Mouse (Mus musculus) neural tube, embryonic 12.5 days (tissue): ENCODE results near the gene H2-T23. TPM values are rescaled to one million over a fixed set of nuclear protein-coding genes. Genes with fewer than 3 reads are reported as not detected.
A peak's percentile ranks its signal among the peaks of the same experiment; 100 is the strongest.
"Not testable (repeated sequence)": the region's sequence is repeated elsewhere in the genome, so short reads cannot be mapped to it uniquely, and the experiment has no call there.

ENCODE experiments used
- ATAC-seq: fragments of 200-750 bp; cut with Nextera tagmentation; 2 replicates; pipeline ENCODE4 v1.8.0; 2017; ENCODE audit warnings: low read depth, mild to moderate bottlenecking, moderate TSS enrichment, moderate library complexity; ENCODE audit not compliant: low FRiP score
- H3K27ac ChIP-seq: fragments of 300-500 bp; sonication (generic); 2 replicates; pipeline ENCODE4 v1.5.1; 2016
- H3K27me3 ChIP-seq: fragments of 300-500 bp; sonication (generic); replicated peaks from 2 replicates; pipeline ENCODE4 v1.6.1; 2016; ENCODE audit warnings: mild to moderate bottlenecking
- H3K36me3 ChIP-seq: fragments of 300-500 bp; sonication (generic); 2 replicates; pipeline ENCODE4 v1.6.1; 2016; ENCODE audit warnings: mild to moderate bottlenecking
- H3K4me1 ChIP-seq: fragments of 300-500 bp; sonication (generic); 2 replicates; pipeline ENCODE4 v1.6.1; 2016
- H3K4me2 ChIP-seq: fragments of 300-500 bp; sonication (generic); replicated peaks from 2 replicates; pipeline ENCODE4 v1.6.1; 2016; ENCODE audit warnings: mild to moderate bottlenecking
- H3K4me3 ChIP-seq: fragments of 300-500 bp; sonication (generic); 2 replicates; pipeline ENCODE4 v1.5.1; 2016
- H3K9ac ChIP-seq: fragments of 300-500 bp; sonication (generic); 2 replicates; pipeline ENCODE4 v1.6.1; 2016; ENCODE audit warnings: mild to moderate bottlenecking
- H3K9me3 ChIP-seq: fragments of 300-500 bp; sonication (generic); 2 replicates; pipeline ENCODE4 v1.6.1; 2016; ENCODE audit warnings: mild to moderate bottlenecking
- WGBS: fragments of 180-500 bp; shearing (Covaris S2); methylation state at CpG from one replicate; pipeline ENCODE4 v1.1.7; 2016; 5-methylcytosine and 5-hydroxymethylcytosine counted together
- polyA plus RNA-seq: library from polyadenylated mRNA; unstranded; fragments of >200 nt; fragmentation: Nextera tagmentation; extraction: Ambion mirVana; gene quantifications from 2 replicates; pipeline ENCODE4 v1.2.1, GENCODE M21; 2016

Gene H2-T23
- 3.6 and 4.0 TPM in 2 replicates for polyA plus RNA-seq

DNA sequence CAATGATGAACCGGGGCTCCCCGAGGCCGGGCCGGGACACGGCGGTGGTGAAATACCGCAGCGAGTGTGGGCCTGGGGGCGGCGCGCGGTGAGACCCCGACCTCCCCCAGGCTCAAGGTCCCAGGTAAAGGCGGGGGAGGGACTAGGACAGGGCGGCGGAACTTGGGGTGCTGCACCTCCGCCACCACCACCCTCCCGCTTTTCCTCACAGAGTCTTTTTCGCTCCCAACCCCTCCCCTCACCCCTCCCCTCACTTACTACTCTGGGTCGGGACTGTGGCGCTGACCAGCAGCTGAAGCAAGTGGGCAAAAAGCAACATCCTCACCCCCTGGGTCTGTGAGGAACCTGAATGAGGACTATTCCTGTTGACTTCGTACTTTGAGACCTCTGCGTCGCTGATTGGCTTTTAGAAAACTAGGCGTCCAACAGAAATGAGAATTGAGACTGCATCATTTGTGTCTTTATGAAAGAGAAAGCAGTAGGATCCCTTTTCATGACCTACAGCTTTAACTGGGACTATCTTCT is at the start of gene H2-T23:
TSS of gene H2-T23 (minus strand) at position 505 of the 525 bp plus-strand sequence.
- not testable (repeated sequence) for H3K4me1 ChIP-seq, H3K36me3 ChIP-seq, H3K27ac ChIP-seq, H3K9me3 ChIP-seq, H3K27me3 ChIP-seq
- H3K4me3 ChIP-seq = peak within 1 kb of the TSS; percentile 43
- ATAC-seq = peak; percentile 49; the same call in 1 of the 2 replicates
- under 1% methylated on average over 25 of the region's 25 CpGs for WGBS
- H3K9ac ChIP-seq = peak within 1 kb of the TSS; percentile 42; the same call in 1 of the 2 replicates
- H3K4me2 ChIP-seq = peak within 1 kb of the TSS; percentile 82

DNA sequence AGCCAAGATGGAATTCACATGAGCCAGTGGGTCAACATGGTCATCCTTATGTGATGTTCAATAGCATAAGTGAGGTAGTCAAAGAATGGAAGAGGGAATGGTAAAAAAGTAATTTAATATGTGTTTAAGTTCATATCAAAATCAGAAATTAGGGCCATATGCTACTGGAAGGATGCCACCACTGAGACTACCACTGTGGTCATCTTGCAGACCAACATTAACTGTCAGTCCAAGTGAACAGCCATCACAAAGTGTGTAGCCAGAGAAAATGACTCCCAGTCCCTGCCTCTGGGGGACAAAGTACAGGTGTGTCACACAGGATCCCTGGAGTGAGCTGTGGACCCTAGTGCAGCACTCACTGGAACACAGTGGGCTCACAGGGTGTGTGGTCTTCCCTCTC is 49.2 kb upstream of the H2-T23 start:
- peaks cover 12% of the 10 kb centered on the region for H3K27me3 ChIP-seq
- not testable (repeated sequence) for ATAC-seq, H3K27ac ChIP-seq, H3K4me3 ChIP-seq, H3K9ac ChIP-seq, H3K36me3 ChIP-seq, H3K4me2 ChIP-seq, H3K9me3 ChIP-seq
- H3K4me1 ChIP-seq = peaks cover 11% of the 10 kb centered on the region

DNA sequence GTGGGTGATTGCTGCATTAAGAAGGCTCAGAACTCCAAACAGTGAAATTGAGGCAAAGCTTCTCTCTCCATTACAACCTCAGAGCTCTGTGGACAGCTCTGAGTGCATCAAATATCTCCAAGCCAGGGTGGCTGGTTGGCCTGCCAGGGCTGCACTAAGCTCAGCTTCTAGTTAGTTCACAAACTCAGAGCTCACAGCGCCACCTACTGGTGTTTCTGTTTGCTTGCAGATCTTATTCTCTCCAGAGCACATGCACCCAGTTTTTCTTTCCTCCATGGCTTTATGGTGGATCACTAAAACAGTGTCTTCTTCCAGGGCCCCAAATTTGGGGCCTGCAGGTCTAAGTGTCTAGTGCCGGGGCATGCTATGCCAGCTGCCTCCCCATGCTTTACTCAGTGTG is 28.2 kb upstream of the H2-T23 start:
- Histone ChIP-seq H3K4me1 (no peaks in the 10 kb centered on the region), H3K27me3 (no peaks in the 10 kb centered on the region), H3K9ac (no peak overlapping the region), H3K4me2 (no peak overlapping the region), H3K4me3 (no peak overlapping the region), H3K36me3 (no peaks in the 10 kb centered on the region), H3K27ac (no peak overlapping the region), H3K9me3 (no peaks in the 10 kb centered on the region)
- 20% methylated on average over 2 of the region's 2 CpGs for WGBS
- no peak for ATAC-seq

DNA sequence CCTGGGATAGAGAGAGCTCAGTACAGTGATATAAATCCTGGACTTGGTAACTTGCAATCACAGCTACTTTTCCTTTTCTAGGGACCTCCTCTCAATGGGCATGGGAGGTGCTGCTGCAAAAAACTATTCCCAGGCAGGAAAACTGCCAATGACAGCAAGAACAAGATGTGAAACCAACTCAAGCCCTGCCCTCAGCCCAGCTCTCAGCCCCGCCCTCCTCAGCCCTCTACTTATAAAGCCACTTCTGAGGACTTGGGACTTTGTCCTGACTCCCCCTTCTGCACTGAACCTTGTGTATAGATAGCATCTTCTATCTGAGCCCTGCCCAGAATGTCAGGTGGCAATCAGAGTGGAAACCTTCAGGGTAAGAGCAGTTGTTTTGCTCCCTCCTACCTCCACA is 25.7 kb upstream of the H2-T23 start, which contains the start of gene Gm11127:
TSS of gene Gm11127 (minus strand) at position 10 of the 400 bp plus-strand sequence.
- not testable (repeated sequence) for H3K4me1 ChIP-seq, H3K4me3 ChIP-seq, H3K9ac ChIP-seq, ATAC-seq, H3K27ac ChIP-seq, H3K9me3 ChIP-seq, H3K36me3 ChIP-seq, H3K27me3 ChIP-seq, H3K4me2 ChIP-seq
- 75% methylated on average over 1 of the region's 1 CpGs for WGBS

DNA sequence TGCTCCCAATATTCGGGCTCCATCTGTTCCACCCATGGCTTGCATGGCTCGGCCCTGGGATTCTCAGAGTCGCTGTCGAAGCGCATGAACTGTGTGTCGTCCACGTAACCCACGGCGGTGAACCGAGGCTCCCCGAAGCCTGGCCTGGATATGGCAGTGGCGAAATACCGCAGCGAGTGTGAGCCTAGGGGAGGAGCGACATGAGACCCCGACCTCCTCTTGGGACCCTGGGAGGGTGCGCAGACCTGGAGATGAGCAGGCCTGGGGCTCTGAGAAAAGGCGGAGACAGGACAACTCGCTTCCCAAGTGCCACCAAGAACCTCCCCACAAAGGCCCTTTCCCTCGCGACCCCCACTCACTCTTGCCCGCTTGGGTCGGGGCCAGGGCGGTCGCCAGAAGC is 25.3 kb upstream of the H2-T23 start:
- H3K27me3 ChIP-seq, H3K36me3 ChIP-seq, H3K9ac ChIP-seq, H3K4me2 ChIP-seq, ATAC-seq, H3K9me3 ChIP-seq, H3K4me3 ChIP-seq, H3K4me1 ChIP-seq, H3K27ac ChIP-seq: not testable (repeated sequence)
- WGBS = 88% methylated on average over 25 of the region's 25 CpGs

DNA sequence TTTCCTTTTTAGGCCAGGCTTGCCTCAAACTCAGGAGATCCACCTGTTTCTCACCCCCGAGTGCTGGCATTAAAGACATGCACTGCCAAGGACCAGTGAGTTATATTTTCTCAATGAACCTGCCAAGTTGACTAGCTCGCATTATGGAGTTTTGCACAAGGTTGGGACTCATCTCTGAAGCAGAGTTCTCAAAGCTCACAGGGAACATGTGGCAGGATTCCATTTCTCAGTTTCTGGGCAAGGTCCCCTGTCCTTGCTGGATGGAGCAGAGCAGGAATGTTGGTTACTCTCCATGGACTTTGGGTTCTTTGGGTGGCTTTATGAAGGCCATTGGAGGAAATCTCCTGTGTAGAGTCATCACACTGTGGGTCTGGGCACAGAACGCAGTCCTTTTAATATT is 10.6 kb upstream of the H2-T23 start:
- no peak overlapping the region for H3K9ac ChIP-seq
- 84% methylated on average over 3 of the region's 3 CpGs for WGBS
- H3K4me3 ChIP-seq = no peak overlapping the region
- no peaks in the 10 kb centered on the region for H3K27me3 ChIP-seq
- no peaks in the 10 kb centered on the region for H3K9me3 ChIP-seq
- H3K27ac ChIP-seq = no peak overlapping the region
- H3K4me2 ChIP-seq = peak overlapping the region; percentile 69
- H3K4me1 ChIP-seq = no peaks in the 10 kb centered on the region
- ATAC-seq = no peak
- no peaks in the 10 kb centered on the region for H3K36me3 ChIP-seq

DNA sequence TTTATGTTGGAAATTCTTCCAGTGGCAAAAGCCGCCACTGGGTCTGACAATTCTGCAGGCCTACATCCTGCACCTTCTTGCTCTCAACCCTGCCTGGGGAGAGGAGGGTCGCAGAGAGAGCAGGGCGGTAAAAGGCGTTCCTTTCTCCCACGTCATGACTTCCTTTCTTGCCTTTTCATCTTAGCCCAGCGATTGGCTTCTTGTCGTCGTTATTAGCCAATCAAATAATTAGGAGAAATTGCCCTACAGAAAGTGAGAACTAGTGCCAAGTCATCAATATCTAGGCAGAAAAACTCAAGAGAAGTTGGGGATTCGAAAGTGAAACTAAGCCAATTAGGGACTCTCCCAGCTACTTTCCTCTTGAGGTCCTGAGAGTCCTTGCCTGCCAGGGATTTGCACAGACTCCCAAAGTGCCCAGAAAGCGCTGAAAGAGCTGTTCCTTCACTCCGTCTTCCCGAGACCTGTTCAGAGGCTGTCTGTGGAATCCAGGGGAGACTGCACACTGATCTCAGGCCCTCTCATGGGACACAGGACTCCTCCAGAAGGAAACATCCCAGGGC is 10.0 kb upstream of the H2-T23 start, which contains the start of the genes H2-T22 and Gm6034:
TSS of gene H2-T22 (minus strand) at position 138 of the 560 bp plus-strand sequence.
TSS of gene Gm6034 (plus strand) at position 352 of the 560 bp plus-strand sequence.
- H3K27ac ChIP-seq, H3K4me1 ChIP-seq, H3K9me3 ChIP-seq, H3K27me3 ChIP-seq, H3K36me3 ChIP-seq: not testable (repeated sequence)
- Histone ChIP-seq H3K4me3 (peak within 1 kb of the TSS; percentile 33), H3K9ac (peak within 1 kb of the TSS; percentile 49), H3K4me2 (peak within 1 kb of the TSS; percentile 69)
- 2% methylated on average over 12 of the region's 12 CpGs for WGBS
- peak; percentile 91 for ATAC-seq

DNA sequence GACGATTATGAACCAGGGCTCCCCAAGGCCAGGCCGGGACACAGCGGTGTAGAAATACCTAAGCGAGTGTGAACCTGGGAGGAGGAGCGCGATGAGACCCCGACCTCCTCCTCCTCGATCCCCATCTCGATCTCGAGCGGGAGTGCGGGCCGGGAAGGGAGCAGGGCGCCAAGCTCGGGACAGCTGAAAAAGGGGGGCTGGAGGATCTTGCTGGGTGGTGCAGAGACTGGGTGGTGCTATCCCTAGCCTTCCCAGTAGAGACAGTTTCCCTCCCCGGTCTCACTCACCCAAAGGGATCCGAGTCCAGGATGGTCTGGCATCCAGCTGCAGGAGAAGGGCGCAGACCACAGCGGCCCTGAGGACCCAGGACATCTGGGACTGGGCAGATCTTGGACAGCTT is 9.4 kb upstream of the H2-T23 start:
- H3K27ac ChIP-seq, H3K36me3 ChIP-seq, H3K4me1 ChIP-seq, H3K27me3 ChIP-seq, H3K9me3 ChIP-seq: not testable (repeated sequence)
- peak overlapping the region; percentile 69 for H3K4me2 ChIP-seq
- peak overlapping the region; percentile 33 for H3K4me3 ChIP-seq
- H3K9ac ChIP-seq = peak overlapping the region; percentile 49
- WGBS = 2% methylated on average over 19 of the region's 19 CpGs
- ATAC-seq = peak; percentile 78

DNA sequence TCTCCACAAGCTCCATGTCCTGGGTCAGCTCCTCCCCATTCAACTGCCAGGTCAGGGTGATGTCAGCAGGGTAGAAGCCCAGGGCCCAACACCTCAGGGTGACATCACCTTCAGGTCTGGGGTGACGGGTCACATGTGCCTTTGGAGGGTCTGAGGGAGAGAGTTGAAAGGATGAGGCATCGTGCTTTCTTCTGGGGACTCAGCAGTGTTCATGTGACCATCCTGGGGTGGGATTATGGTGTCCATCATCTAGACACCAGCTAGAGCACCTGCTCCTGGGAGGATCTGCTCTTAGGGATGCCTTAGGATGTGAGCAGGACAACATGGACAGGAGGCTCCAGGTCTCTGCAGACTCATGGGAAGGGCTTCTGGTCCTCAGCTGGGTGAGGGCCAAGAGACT is 7.9 kb upstream of the H2-T23 start:
- not testable (repeated sequence) for H3K36me3 ChIP-seq, H3K9ac ChIP-seq, H3K27me3 ChIP-seq, H3K4me3 ChIP-seq, ATAC-seq, H3K27ac ChIP-seq, H3K4me2 ChIP-seq, H3K9me3 ChIP-seq, H3K4me1 ChIP-seq
- 80% methylated on average over 2 of the region's 2 CpGs for WGBS

DNA sequence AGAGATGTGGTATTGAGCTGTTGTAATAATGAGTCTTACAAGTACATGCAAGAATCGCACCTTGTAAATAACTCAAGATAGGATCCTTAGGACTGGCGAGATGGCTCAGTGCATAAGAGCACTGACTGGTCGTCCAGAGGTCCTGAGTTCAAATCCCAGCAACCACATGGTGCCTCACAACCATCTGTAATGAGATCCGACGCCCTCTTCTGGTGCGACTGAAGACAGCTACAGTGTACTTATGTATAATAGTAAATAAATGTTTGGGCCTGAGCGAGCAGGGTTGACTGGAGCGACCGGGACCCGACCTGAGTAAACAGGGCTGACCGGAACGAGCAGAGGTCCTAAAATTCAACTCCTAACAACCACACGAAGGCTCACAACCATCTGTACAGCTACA is 3.5 kb upstream of the H2-T23 start:
- not testable (repeated sequence) for H3K4me3 ChIP-seq, ATAC-seq, H3K4me1 ChIP-seq, H3K9me3 ChIP-seq, H3K4me2 ChIP-seq, H3K36me3 ChIP-seq, H3K9ac ChIP-seq, H3K27me3 ChIP-seq, H3K27ac ChIP-seq
- WGBS = 87% methylated on average over 13 of the region's 13 CpGs

DNA sequence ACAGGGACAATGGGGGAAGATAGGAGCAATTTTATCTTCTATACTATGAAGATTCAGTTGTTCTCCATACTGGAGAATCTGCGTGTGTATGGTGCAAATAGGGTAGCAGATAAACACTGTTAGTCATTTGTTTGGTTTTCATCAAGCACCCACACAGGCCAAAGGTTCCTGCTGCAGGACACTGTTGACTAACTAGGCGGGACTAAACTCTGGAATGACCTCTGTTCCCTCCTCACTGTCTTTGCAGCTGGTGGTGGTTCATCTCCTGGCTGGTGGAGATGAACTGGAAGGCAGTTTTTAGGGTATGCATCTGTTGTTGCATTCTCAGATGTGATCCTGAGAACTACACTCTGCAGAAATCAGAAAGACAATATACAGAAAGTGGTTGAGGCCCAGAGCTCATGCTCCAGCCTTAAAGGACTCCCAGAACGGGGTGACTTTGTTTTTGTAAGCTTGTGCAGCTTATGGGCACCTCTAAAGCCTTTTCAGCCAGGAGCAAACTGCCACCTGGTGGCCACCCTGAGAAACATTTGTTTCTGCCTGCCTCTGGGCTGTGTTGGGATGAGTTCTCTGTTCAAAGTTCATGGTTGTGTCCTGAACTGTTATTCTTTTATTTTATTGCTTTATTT is 2.5 kb upstream of the H2-T23 start:
- not testable (repeated sequence) for H3K9me3 ChIP-seq

DNA sequence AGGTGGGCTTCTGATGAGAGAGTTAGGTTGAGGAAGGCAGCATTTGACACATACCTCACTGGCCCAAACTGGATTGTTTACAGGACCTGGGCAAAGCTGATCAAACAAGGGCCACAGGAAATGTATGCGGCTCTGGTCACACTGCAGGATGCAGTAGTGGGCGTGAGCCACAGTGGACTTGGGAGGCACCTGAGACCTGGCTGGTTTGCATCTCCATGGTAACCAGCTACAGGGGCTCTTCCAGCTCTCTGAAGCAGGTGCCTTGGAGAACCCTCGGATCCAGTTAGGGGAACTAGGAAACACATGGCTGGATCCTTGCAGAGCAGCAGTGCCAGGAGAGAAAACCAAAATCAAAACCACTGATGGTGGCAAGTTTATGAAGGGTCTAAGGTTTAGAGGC is 1.9 kb upstream of the H2-T23 start:
- WGBS = 63% methylated on average over 3 of the region's 3 CpGs
- H3K27ac ChIP-seq, H3K4me2 ChIP-seq, H3K36me3 ChIP-seq, H3K27me3 ChIP-seq, H3K9ac ChIP-seq, H3K4me1 ChIP-seq, H3K4me3 ChIP-seq, H3K9me3 ChIP-seq, ATAC-seq: not testable (repeated sequence)

More for the DNA sequence above, 2.5 kb upstream of the H2-T23 start:
- not testable (repeated sequence) for H3K9ac ChIP-seq, H3K36me3 ChIP-seq, H3K27ac ChIP-seq, H3K4me2 ChIP-seq, H3K4me3 ChIP-seq, H3K27me3 ChIP-seq, H3K4me1 ChIP-seq
- WGBS = 37% methylated on average over 3 of the region's 3 CpGs
- ATAC-seq = 0 out of 2 replicates have a peak, but pooled peaks have one; percentile 18
